Mouse (Mus musculus) spleen, adult 10 weeks (tissue): ENCODE data around the gene Fbxo24. TPM values are rescaled to one million over a fixed set of nuclear protein-coding genes. Genes with fewer than 3 reads are reported as not detected.

Experiments used
- polyA plus RNA-seq: library from polyadenylated mRNA; stranded (reverse); fragments of 350-450 nt; fragmentation: Illumina TruSeq; extraction: RNeasy Lipid Tissue Mini Kit (QIAGEN cat#74804); gene quantifications from one replicate; pipeline ENCODE4 v1.2.3, GENCODE M21; 2015; ENCODE audit warnings: low replicate concordance; ENCODE audit not compliant: insufficient read depth

Gene Fbxo24
- polyA plus RNA-seq: not detected

GRCm38 (mm10) chr5:137628498-137629305 lies at the start of gene Fbxo24, which contains the start of the genes Lrch4 and Gm20605:
TSS of gene Fbxo24 (minus strand) at chr5:137629002.
TSS of gene Lrch4 (plus strand) at chr5:137629121.
TSS of gene Gm20605 (plus strand) at chr5:137629175.

GRCm38 (mm10) chr5:137645652-137646091 lies 16.9 kb upstream of the Fbxo24 start, which contains the start of gene Irs3:
TSS of gene Irs3 (minus strand) at chr5:137645714.

GRCm38 (mm10) chr5:137641054-137641453 lies 12.3 kb upstream of the Fbxo24 start, which contains the start of gene Sap25:
TSS of gene Sap25 (plus strand) at chr5:137641334.

GRCm38 (mm10) chr5:137613550-137613949 lies 15.3 kb downstream of the Fbxo24 start, which contains the start of gene Pcolce:
TSS of gene Pcolce (minus strand) at chr5:137613784.

GRCm38 (mm10) chr5:137600619-137601364 lies 28.0 kb downstream of the Fbxo24 start, which contains the start of gene Mospd3:
TSS of gene Mospd3 (minus strand) at chr5:137601058.

GRCm38 (mm10) chr5:137569665-137570064 lies 59.1 kb downstream of the Fbxo24 start, which contains the start of gene Tfr2:
TSS of gene Tfr2 (plus strand) at chr5:137569840.

Other genes with a start within 250 kb of the Fbxo24 start
- gene Zan, start 151.9 kb downstream of the Fbxo24 start, polyA plus RNA-seq: not detected
- gene Pop7, start 126.5 kb downstream of the Fbxo24 start, polyA plus RNA-seq: 5.8 TPM
- 17.4 TPM for gene Gigyf1, start 110.5 kb downstream of the Fbxo24 start, polyA plus RNA-seq
- gene Epo, start 95.8 kb downstream of the Fbxo24 start, polyA plus RNA-seq: not detected
- 75.7 TPM for gene Gnb2, start 95.5 kb downstream of the Fbxo24 start, polyA plus RNA-seq
- not detected for gene Actl6b, start 75.5 kb downstream of the Fbxo24 start, polyA plus RNA-seq
- gene Tfr2, start 59.2 kb downstream of the Fbxo24 start, polyA plus RNA-seq: 0.90 TPM
- 12.5 TPM for gene Mospd3, start 27.9 kb downstream of the Fbxo24 start, polyA plus RNA-seq
- gene Pcolce, start 15.2 kb downstream of the Fbxo24 start, polyA plus RNA-seq: 39.5 TPM
- 29.7 TPM for gene Lrch4, start 119 bp upstream of the Fbxo24 start, polyA plus RNA-seq
- gene Gm20605, start 173 bp upstream of the Fbxo24 start, polyA plus RNA-seq: 19.4 TPM
- 45.6 TPM for gene Sap25, start 12.3 kb upstream of the Fbxo24 start, polyA plus RNA-seq
- 0.64 TPM for gene Irs3, start 16.7 kb upstream of the Fbxo24 start, polyA plus RNA-seq
- 8.7 TPM for gene Agfg2, start 55.7 kb upstream of the Fbxo24 start, polyA plus RNA-seq
- gene Nyap1, start 112.6 kb upstream of the Fbxo24 start, polyA plus RNA-seq: 0.19 TPM
- gene Tsc22d4, start 116.7 kb upstream of the Fbxo24 start, polyA plus RNA-seq: 31.3 TPM
- 5.9 TPM for gene Ppp1r35, start 149.8 kb upstream of the Fbxo24 start, polyA plus RNA-seq
- gene Mepce, start 158.7 kb upstream of the Fbxo24 start, polyA plus RNA-seq: 37.2 TPM
- gene Zcwpw1, start 158.8 kb upstream of the Fbxo24 start, polyA plus RNA-seq: 34.2 TPM
- gene Pilra, start 207.3 kb upstream of the Fbxo24 start, polyA plus RNA-seq: 50.0 TPM
- 59.4 TPM for gene Pilrb1, start 229.1 kb upstream of the Fbxo24 start, polyA plus RNA-seq
- 53.7 TPM for gene Pilrb2, start 242.8 kb upstream of the Fbxo24 start, polyA plus RNA-seq